Mouse (Mus musculus): ENCODE results near the gene Gan.

The Gan gene

GRCm38 (mm10) chr8:117158135-117158761 lies at the start of gene Gan:
Gan (plus strand) TSS chr8:117158135.
- peak; percentile 54 for DNase-seq

- DNase-seq, result no peak
These were observed 48.8 kb upstream of the Gan start for GRCm38 (mm10) chr8:117109018-117109711.

GRCm38 (mm10) chr8:117109801-117110390 lies 48.0 kb upstream of the Gan start:
- DNase-seq, result peak; percentile 55

GRCm38 (mm10) chr8:117111641-117112040 lies 46.3 kb upstream of the Gan start:
- no peak for DNase-seq

GRCm38 (mm10) chr8:117112261-117112660 lies 45.7 kb upstream of the Gan start:
- no peak for DNase-seq

- DNase-seq, result peak; percentile 23
These were observed 42.8 kb upstream of the Gan start for GRCm38 (mm10) chr8:117115094-117115493.

- DNase-seq, result peak; percentile 42
These were observed 42.1 kb upstream of the Gan start for GRCm38 (mm10) chr8:117115676-117116446.

- DNase-seq, result no peak
These were observed 41.4 kb upstream of the Gan start for GRCm38 (mm10) chr8:117116534-117116933.

GRCm38 (mm10) chr8:117118409-117118808 lies 39.5 kb upstream of the Gan start:
- no peak for DNase-seq

GRCm38 (mm10) chr8:117121277-117121676 lies 36.7 kb upstream of the Gan start:
- no peak for DNase-seq

GRCm38 (mm10) chr8:117123850-117124633 lies 33.9 kb upstream of the Gan start:
- DNase-seq, result no peak

- DNase-seq, result no peak
These were observed 32.1 kb upstream of the Gan start for GRCm38 (mm10) chr8:117125854-117126253.

- no peak for DNase-seq
These were observed 31.5 kb upstream of the Gan start for GRCm38 (mm10) chr8:117126411-117126810.

- DNase-seq, result no peak
These were observed 30.9 kb upstream of the Gan start for GRCm38 (mm10) chr8:117127063-117127462.

GRCm38 (mm10) chr8:117133702-117134101 lies 24.2 kb upstream of the Gan start:
- no peak for DNase-seq

GRCm38 (mm10) chr8:117136351-117136750 lies 21.6 kb upstream of the Gan start:
- DNase-seq, result peak; percentile 9

- no peak for DNase-seq
These were observed 21.2 kb upstream of the Gan start for GRCm38 (mm10) chr8:117136763-117137162.

- DNase-seq, result no peak
These were observed 20.6 kb upstream of the Gan start for GRCm38 (mm10) chr8:117137357-117137756.

- no peak for DNase-seq
These were observed 9.4 kb upstream of the Gan start for GRCm38 (mm10) chr8:117148520-117148919.

GRCm38 (mm10) chr8:117156149-117156548 lies 1.8 kb upstream of the Gan start:
- DNase-seq, result no peak

GRCm38 (mm10) chr8:117156866-117157768 lies 818 bp upstream of the Gan start:
- no peak for DNase-seq

- peak; percentile 98 for DNase-seq
These were observed 205 bp upstream of the Gan start for GRCm38 (mm10) chr8:117157769-117158091.
